In genomic region chr19:15644786-15645185, GRCm38 (mm10) we compare ENCODE assay signal across 16 mouse cellular contexts.
DNase-seq lines count a peak whose midpoint lies in the region; ATAC-seq and TF ChIP-seq lines count a peak whose summit lies in the region.
"Had no signal": no experiment of that assay in that cellular context is flagged by ENCODE, and none has a peak within 500 bp of the region (broad histone marks: within the 10 kb centered on the region; RNA-seq: fewer than 3 reads in every experiment).

No protein-coding gene starts in this region.

- no peak for TF ChIP-seq POLR2A in kidney, adult 2 months (IDR thresholded peaks at IDR 0.05; ENCODE audit: low read depth, low read length)

- H3K4me3 ChIP-seq in kidney, adult 2 months (ENCODE audit: insufficient read depth, low read depth, low read length), result no peak overlapping the region
- H3K4me3 ChIP-seq in midbrain, embryonic 16.5 days (ENCODE audit: low read depth, low read length), result no peak overlapping the region
- H3K4me3 ChIP-seq: hindbrain, embryonic 12.5 days; midbrain, embryonic 13.5 days; neural tube, embryonic 13.5 days had no signal

- ATAC-seq in midbrain, embryonic 16.5 days, result no peak
- ATAC-seq: midbrain, embryonic 13.5 days had no signal

- H3K9me3 ChIP-seq in midbrain, embryonic 16.5 days (replicated peaks; ENCODE audit: control insufficient read depth, low read length, poor library complexity, severe bottlenecking), result no peaks in the 10 kb centered on the region
- H3K9me3 ChIP-seq: hindbrain, embryonic 12.5 days; midbrain, embryonic 13.5 days; neural tube, embryonic 13.5 days had no signal

- H3K36me3 ChIP-seq in kidney, adult 2 months (ENCODE audit: control insufficient read depth, insufficient read depth, low read length), result no peaks in the 10 kb centered on the region
- H3K36me3 ChIP-seq in midbrain, embryonic 16.5 days (ENCODE audit: control insufficient read depth, insufficient read depth, low read length), result no peaks in the 10 kb centered on the region
- H3K36me3 ChIP-seq: hindbrain, embryonic 12.5 days; midbrain, embryonic 13.5 days; neural tube, embryonic 13.5 days had no signal

- H3K27me3 ChIP-seq in kidney, adult 2 months (replicated peaks; ENCODE audit: control insufficient read depth, insufficient read depth, low read length), result no peaks in the 10 kb centered on the region
- peaks cover 2% of the 10 kb centered on the region; the same call in 1 of the 2 replicates for H3K27me3 ChIP-seq in midbrain, embryonic 16.5 days (ENCODE audit: control insufficient read depth, insufficient read depth, low read depth, low read length)
- H3K27me3 ChIP-seq: hindbrain, embryonic 12.5 days; neural tube, embryonic 13.5 days had no signal

- no peak overlapping the region for H3K27ac ChIP-seq in kidney, adult 2 months (ENCODE audit: insufficient read depth, low read depth, low read length)
- no peak overlapping the region for H3K27ac ChIP-seq in midbrain, embryonic 16.5 days (ENCODE audit: low read length)
- H3K27ac ChIP-seq: hindbrain, embryonic 12.5 days; midbrain, embryonic 13.5 days; neural tube, embryonic 13.5 days had no signal

- no peak for TF ChIP-seq CTCF in kidney, adult 2 months (conservative IDR thresholded peaks at IDR 0.05; ENCODE audit: insufficient read depth, insufficient read length, low read depth, low read length)

- 43% methylated on average over 4 of the region's 4 CpGs for WGBS in kidney, adult 2 months
- WGBS in midbrain, embryonic 16.5 days, result 83% methylated on average over 4 of the region's 4 CpGs

- no peaks in the 10 kb centered on the region for H3K4me1 ChIP-seq in kidney, adult 2 months (ENCODE audit: control insufficient read depth, insufficient read depth, low read length)
- peaks cover 9% of the 10 kb centered on the region; the same call in 1 of the 2 replicates for H3K4me1 ChIP-seq in midbrain, embryonic 16.5 days (ENCODE audit: control insufficient read depth, insufficient read depth, low read length)

- H3K4me2 ChIP-seq in midbrain, embryonic 16.5 days (ENCODE audit: low read length), result no peak overlapping the region
- H3K4me2 ChIP-seq: heart, embryonic 11.5 days; hindbrain, embryonic 12.5 days; liver, embryonic 11.5 days; midbrain, embryonic 13.5 days; neural tube, embryonic 13.5 days had no signal

- DNase-seq in adrenal gland, adult 2 months, result peak; percentile 38
- DNase-seq in adrenal gland, postnatal 4 days (ENCODE audit: low spot score in 2 of 2), result no peak
- DNase-seq in kidney, adult 2 months, result peak; percentile 15
- DNase-seq in kidney, adult 9 months, result no peak
- peak; percentile 26 for DNase-seq in adrenal gland, postnatal 14 days
- peak; percentile 20 for DNase-seq in kidney, postnatal 14 days
- DNase-seq in embryo, embryonic 9.5 days (ENCODE audit: extremely low spot score), result no peak
- DNase-seq: cerebellum, postnatal 25 days; lung, postnatal 10 days; thymus, postnatal 14 days had no signal

- H3K9ac ChIP-seq in midbrain, embryonic 16.5 days (ENCODE audit: low read depth, low read length), result no peak overlapping the region
- H3K9ac ChIP-seq: hindbrain, embryonic 12.5 days; midbrain, embryonic 13.5 days; neural tube, embryonic 13.5 days had no signal

Comparison
In these comparisons a context has a peak if more than half of its experiments do, and no peak if none do; other contexts are left out.
1. DNase-seq: peak in adrenal gland, adult 2 months (single experiment), kidney, adult 2 months (single experiment), adrenal gland, postnatal 14 days (single experiment) and kidney, postnatal 14 days (single experiment); none in adrenal gland, postnatal 4 days (0 of 2), kidney, adult 9 months (single experiment) and embryo, embryonic 9.5 days (single experiment).